Mouse (Mus musculus): ENCODE measurements at regions not wholly inside any gene's neighbourhood (a gene's known extent, or its start where the extent isn't known, plus 50 kb on each side); places are given as distances from the start of the nearest gene placed in this dataset.

DNA sequence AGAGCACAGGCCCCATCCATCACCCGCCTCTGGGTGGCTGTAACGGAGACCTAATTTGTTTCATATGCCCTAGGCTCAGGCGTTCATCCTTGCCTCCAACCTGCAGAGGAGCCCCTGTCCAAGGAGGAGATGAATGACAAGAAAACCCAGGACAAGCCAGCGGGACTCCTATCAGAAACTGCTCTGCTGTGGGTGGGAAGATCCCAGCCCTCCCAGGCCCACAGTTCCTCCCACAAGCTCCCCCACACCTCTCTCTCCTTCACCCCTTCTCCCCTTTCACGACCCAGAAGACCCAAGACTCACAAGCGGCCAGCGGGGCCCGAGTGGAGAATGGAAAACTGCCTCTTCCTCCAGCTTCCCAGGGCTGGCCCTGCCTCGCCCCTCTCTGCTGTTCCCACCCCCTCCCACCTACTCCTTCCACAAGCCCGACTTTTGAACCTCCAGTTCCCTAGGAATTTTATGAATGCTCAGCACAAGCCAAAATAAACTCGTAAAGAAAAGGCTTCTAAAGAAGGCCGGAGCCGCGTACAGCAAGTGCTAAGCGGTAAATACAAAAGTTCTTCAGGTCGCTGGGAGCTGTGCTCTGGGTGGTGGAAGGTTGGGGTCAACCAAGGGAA, 133.1 kb upstream of the Gm12830 start:
- WGBS = 23% methylated on average over 16 of the region's 16 CpGs
- Histone ChIP-seq H3K27ac (no peak overlapping the region), H3K4me3 (no peak overlapping the region)

DNA sequence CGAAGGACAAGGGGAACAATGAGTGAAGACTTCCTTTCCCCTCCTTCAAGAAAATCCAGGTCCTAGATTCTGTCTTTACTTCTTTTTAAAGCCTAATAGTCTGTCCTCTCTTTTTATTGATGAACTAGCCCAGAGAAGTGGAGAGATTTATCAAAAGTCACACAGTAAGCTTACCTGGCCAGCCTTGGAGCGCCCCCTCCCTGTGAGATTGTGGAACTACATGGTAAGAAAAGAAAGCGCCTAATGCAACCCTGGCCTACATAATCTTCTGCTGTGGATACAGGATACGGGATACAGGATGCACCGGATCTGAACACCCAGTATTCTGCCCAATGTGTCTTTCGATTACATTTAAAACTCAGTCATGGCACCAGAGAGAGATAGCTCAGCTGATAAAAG, 132.6 kb upstream of the Gm12830 start:
- H3K4me1 ChIP-seq = peaks cover 11% of the 10 kb centered on the region
- no peak overlapping the region for H3K27ac ChIP-seq
- H3K4me3 ChIP-seq = no peak overlapping the region
- no peaks in the 10 kb centered on the region for H3K36me3 ChIP-seq
- no peaks in the 10 kb centered on the region for H3K9me3 ChIP-seq
- peaks cover 54% of the 10 kb centered on the region for H3K27me3 ChIP-seq (ENCODE audit: insufficient read depth, poor library complexity, severe bottlenecking)
- DNase-seq (ENCODE audit: low spot score) = no peak
- WGBS = 60% methylated on average over 6 of the region's 6 CpGs

More for the DNA sequence above, 133.1 kb upstream of the Gm12830 start:
- peaks cover 11% of the 10 kb centered on the region for H3K4me1 ChIP-seq
- H3K9me3 ChIP-seq = no peaks in the 10 kb centered on the region
- peaks cover 54% of the 10 kb centered on the region for H3K27me3 ChIP-seq (ENCODE audit: insufficient read depth, poor library complexity, severe bottlenecking)
- DNase-seq (ENCODE audit: low spot score) = no peak
- H3K36me3 ChIP-seq = no peaks in the 10 kb centered on the region

DNA sequence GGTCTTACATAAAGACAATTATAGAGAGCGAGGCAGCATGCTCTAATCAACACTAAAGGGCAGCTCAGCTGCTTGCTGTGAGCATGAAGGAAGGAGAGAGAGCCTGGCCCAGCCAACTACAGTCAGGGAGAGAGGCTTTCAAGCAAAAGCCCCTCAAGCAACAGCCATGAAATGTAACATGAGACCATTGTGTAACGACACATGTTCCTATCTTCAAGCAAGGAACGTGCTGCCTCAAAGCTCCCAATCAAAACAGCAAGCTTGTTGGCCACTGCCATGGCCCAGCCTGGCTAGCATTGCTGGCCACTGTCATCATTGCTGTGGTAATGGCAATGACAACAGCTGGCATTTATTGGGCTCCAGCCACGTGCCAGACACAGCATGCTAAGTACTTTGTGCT, 115.9 kb upstream of the Gm12830 start:
- WGBS = 47% methylated on average over 4 of the region's 4 CpGs
- Histone ChIP-seq H3K4me3 (no peak overlapping the region), H3K27me3 (ENCODE audit: insufficient read depth, poor library complexity, severe bottlenecking) (peaks cover 22% of the 10 kb centered on the region), H3K27ac (no peak overlapping the region), H3K4me1 (no peaks in the 10 kb centered on the region), H3K36me3 (no peaks in the 10 kb centered on the region), H3K9me3 (no peaks in the 10 kb centered on the region)
- DNase-seq (ENCODE audit: low spot score) = no peak

DNA sequence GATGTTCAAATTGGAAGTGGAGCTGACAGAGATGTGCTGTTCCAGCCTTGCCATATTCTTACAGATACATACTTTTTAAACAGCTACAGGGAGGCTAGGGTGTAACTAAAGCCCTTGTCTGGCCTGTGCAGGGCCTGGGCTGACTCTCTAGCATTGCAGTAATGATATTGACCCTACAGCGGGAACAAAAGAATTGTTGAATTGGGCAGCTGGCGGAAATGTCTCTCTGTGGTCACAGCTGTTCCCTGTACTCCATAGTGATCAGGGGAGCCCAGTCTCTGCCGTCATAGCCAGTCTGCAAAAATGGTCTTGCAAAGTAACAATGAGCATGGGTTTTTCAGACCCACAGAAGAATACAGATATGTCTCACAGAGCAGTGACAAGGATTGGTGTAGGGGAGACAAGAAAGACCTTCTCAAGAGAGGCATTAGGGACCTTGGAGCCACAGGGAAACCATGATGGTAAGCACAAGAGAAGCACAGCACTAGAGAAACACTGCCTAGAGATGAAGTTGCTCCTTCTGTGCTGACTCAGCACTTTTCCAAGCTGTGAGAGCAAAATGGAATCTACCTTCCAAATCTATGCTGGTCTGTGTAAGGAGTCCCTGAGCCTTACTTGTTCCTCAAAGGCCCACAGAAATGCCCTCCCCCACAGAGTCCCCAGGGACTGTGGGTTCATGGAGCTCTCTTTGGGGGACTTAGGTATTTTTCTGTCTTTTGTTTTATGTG, 111.2 kb upstream of the Gm12830 start:
- Histone ChIP-seq H3K4me1 (0 out of 2 replicates have a peak, but pooled peaks cover 3% of the 10 kb centered on the region), H3K4me3 (no peak overlapping the region), H3K27ac (no peak overlapping the region), H3K27me3 (ENCODE audit: insufficient read depth, poor library complexity, severe bottlenecking) (peaks cover 18% of the 10 kb centered on the region), H3K36me3 (no peaks in the 10 kb centered on the region), H3K9me3 (no peaks in the 10 kb centered on the region)
- 84% methylated on average over 3 of the region's 3 CpGs for WGBS
- DNase-seq (ENCODE audit: low spot score) = no peak

DNA sequence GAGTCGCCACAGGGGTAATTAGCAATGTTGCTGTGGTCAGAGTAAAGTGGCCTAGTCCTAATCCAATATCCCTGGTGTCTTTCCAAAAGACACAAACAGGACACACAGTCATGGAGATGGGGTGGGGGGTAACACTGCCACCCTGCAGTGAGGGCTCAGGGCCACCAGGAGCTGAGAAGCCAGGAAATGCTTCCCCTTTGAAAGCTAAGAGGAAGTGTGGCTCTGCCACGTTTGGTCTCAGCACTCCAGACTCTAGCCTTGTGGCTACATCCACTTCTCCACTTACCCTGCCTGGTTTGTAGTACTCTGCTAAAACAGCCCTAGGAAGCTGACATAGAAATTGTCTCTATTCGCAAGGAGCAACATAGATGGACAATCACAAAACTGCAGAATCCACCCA, 110.4 kb upstream of the Gm12830 start:
- no peak for DNase-seq (ENCODE audit: low spot score)
- Histone ChIP-seq H3K36me3 (no peaks in the 10 kb centered on the region), H3K27ac (no peak overlapping the region), H3K4me3 (no peak overlapping the region), H3K27me3 (ENCODE audit: insufficient read depth, poor library complexity, severe bottlenecking) (peaks cover 19% of the 10 kb centered on the region), H3K4me1 (0 out of 2 replicates have a peak, but pooled peaks cover 3% of the 10 kb centered on the region), H3K9me3 (no peaks in the 10 kb centered on the region)
- WGBS = 64% methylated on average over 3 of the region's 3 CpGs

DNA sequence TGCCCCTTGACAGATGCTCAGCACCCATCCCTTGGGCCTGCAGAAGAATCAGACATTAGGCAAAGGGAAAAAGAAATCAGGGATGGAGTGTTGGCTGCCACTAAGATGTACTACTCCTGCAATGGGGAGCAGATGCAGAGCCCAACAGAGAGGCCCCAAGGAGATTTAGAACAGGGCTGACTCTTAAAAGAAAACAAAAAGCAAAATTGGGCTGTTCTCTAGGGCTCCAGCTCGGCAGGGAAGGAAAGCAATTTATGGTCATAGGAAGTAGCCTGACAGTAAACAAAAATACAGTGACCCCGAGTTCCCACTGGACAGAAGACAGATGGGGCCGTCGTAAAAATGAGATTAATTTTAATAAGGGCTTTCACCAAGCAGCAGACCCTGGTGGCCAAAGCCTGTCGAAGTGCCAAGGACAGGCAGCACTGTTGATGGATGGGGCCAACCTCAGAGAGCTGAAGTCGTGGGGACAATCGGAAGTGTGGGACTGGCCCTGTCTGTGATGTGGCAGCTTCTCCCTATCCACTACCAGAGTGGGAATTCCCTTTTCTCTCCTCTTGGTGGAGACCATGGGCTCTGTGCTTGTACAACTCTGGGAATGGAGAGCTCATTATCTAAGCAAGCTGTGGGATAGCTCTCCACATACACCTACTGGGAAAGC, 109.4 kb upstream of the Gm12830 start:
- no peak overlapping the region for H3K4me3 ChIP-seq
- DNase-seq (ENCODE audit: low spot score) = no peak
- no peak overlapping the region for H3K27ac ChIP-seq
- peaks cover 19% of the 10 kb centered on the region for H3K27me3 ChIP-seq (ENCODE audit: insufficient read depth, poor library complexity, severe bottlenecking)
- no peaks in the 10 kb centered on the region for H3K9me3 ChIP-seq
- H3K36me3 ChIP-seq = no peaks in the 10 kb centered on the region
- 0 out of 2 replicates have a peak, but pooled peaks cover 3% of the 10 kb centered on the region for H3K4me1 ChIP-seq
- 52% methylated on average over 7 of the region's 7 CpGs for WGBS

DNA sequence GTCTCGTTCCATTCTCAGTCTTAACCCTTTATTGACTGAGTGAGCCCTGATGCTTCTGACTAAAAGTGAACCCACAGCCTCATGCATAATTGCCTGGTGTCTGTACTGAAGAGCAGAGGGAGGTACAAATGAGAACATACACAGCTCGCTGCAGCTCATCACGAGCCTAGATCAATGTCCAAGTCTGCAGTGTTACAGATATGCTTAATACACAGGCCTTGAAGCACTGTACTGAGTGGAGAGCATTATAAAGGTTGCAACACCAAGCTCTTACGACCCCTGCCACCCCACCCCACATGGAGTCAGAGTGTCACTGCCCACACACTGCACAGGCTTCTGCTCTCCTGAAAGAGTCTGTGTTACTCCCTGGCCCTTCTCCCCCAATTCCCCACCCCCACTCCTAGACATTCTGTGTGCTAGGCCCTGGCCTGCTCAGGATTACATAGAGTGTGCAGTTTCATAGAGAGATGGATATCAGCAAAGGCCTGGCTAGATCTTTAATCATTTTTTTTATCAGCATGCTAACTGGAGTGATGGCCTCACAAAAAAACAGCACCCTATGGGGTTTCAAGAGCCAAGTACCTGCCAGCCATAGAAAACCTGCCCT, 108.5 kb upstream of the Gm12830 start:
- H3K36me3 ChIP-seq = no peaks in the 10 kb centered on the region
- H3K4me3 ChIP-seq = no peak overlapping the region
- H3K27me3 ChIP-seq (ENCODE audit: insufficient read depth, poor library complexity, severe bottlenecking) = peaks cover 19% of the 10 kb centered on the region
- H3K9me3 ChIP-seq = peaks cover 5% of the 10 kb centered on the region; the same call in 1 of the 2 replicates
- 62% methylated on average over 4 of the region's 4 CpGs for WGBS
- H3K4me1 ChIP-seq = 0 out of 2 replicates have a peak, but pooled peaks cover 3% of the 10 kb centered on the region
- no peak overlapping the region for H3K27ac ChIP-seq
- DNase-seq (ENCODE audit: low spot score) = no peak

DNA sequence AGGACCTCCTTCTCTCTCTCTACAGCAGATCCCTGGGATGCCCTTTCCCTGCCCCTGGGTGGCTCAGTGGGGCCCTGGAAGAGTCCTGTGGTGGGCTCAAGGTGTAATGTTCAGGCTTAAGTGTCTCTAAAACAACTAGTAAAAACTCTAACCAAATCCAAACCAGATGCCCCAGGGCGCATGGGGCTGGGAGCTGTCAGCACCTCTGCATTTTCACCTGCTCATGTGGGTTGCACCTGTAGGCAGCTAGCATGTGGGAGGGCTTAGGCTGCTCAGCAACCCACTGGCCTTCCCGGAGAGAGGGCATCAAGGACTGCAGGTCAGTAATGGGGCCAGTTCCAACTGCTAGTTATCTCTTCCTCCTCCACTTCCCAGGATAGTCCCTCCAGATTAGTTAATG, 104.8 kb upstream of the Gm12830 start:
- no peak for DNase-seq (ENCODE audit: low spot score)
- peaks cover 9% of the 10 kb centered on the region; the same call in 1 of the 2 replicates for H3K27me3 ChIP-seq (ENCODE audit: insufficient read depth, poor library complexity, severe bottlenecking)
- no peak overlapping the region for H3K27ac ChIP-seq
- 75% methylated on average over 2 of the region's 2 CpGs for WGBS
- H3K4me3 ChIP-seq = no peak overlapping the region
- peaks cover 7% of the 10 kb centered on the region; the same call in 1 of the 2 replicates for H3K9me3 ChIP-seq
- H3K36me3 ChIP-seq = no peaks in the 10 kb centered on the region
- H3K4me1 ChIP-seq = 0 out of 2 replicates have a peak, but pooled peaks cover 6% of the 10 kb centered on the region

DNA sequence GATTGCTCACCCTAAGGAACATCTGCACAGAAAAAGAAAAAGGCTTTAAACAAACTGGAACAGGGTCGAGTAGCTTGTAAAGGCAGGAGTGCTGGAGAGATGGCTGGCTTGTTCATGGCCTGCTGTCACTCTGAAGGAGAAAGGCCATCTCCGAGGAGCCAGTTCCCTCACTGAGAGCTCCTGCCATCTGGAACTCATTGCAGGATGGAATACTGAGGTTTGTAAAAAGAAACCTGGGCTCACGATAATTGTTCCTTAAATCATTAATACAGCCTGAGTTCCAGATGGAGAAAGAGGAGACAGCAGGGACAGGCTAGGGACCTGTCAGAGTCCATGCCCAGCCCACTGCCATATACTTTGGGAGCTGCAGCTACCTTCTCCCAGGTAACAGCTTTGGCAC, 100.8 kb upstream of the Gm12830 start:
- no peak for DNase-seq (ENCODE audit: low spot score)
- peaks cover 7% of the 10 kb centered on the region; the same call in 1 of the 2 replicates for H3K9me3 ChIP-seq
- H3K27ac ChIP-seq = no peak overlapping the region
- WGBS = 70% methylated on average over 3 of the region's 3 CpGs
- H3K4me3 ChIP-seq = no peak overlapping the region
- 0 out of 2 replicates have a peak, but pooled peaks cover 3% of the 10 kb centered on the region for H3K4me1 ChIP-seq
- peaks cover 17% of the 10 kb centered on the region for H3K27me3 ChIP-seq (ENCODE audit: insufficient read depth, poor library complexity, severe bottlenecking)
- no peaks in the 10 kb centered on the region for H3K36me3 ChIP-seq

DNA sequence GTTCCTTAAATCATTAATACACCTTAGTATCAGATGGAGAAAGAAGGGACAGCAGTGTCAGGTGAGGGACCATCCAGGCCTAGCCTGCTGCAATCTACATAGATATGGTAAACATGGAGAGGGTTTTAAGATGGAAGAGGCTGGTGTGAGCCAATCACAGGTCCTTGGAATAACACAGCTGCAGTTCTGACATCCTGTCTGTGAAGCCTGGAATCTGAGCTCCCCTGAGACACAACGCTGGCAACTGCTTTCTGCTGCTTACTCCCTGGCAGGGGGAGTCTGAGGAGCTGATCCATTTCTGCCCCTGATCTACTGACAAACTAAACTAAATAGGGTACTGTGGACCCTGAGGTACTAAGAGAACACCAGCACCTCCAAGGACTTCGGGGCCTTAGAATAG, 100.1 kb upstream of the Gm12830 start:
- no peak overlapping the region for H3K27ac ChIP-seq
- WGBS = 64% methylated on average over 2 of the region's 2 CpGs
- H3K9me3 ChIP-seq = peaks cover 7% of the 10 kb centered on the region; the same call in 1 of the 2 replicates
- DNase-seq (ENCODE audit: low spot score) = no peak
- 0 out of 2 replicates have a peak, but pooled peaks cover 3% of the 10 kb centered on the region for H3K4me1 ChIP-seq
- no peaks in the 10 kb centered on the region for H3K36me3 ChIP-seq
- H3K4me3 ChIP-seq = no peak overlapping the region
- H3K27me3 ChIP-seq (ENCODE audit: insufficient read depth, poor library complexity, severe bottlenecking) = peaks cover 17% of the 10 kb centered on the region

DNA sequence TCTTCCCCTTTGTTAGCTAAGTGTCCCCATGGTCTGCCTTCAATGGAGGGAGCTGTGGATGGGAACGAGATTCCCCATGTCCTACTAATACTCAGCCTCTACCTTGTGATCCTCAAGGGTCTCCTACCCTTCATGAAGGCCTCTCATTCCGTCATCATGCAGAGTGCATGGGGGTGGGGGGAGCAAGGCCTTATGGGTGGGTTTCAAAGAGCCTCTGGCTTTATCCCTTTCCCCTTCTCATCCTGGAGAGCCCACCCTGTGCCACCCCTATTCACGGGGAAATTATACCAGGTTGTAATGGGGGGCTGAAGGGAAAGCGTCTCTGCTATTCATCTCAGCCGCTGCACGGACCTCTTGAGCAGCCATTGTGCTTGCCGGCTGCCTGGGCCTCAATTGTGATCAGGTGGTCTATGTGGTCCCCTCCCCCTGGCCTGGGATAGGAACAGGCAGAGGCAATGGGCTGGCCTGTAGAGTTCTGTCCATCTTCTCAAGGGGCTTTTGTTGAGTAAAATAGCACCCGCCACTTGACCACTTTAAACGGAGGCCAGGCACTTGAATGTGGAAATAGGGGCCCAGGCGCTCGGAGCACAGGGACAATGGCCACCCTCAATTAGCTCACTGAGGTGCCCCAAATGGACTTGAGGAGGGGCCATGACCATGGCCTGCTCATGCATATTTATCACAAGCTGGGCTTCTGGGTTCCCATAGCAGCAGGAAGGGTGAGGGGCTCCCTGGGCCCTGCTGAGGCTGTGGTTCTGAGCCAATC, 93.1 kb upstream of the Gm12830 start:
- Histone ChIP-seq H3K4me1 (no peaks in the 10 kb centered on the region), H3K27ac (no peak overlapping the region), H3K27me3 (ENCODE audit: insufficient read depth, poor library complexity, severe bottlenecking) (peaks cover 5% of the 10 kb centered on the region; the same call in 1 of the 2 replicates), H3K36me3 (no peaks in the 10 kb centered on the region), H3K9me3 (no peaks in the 10 kb centered on the region), H3K4me3 (no peak overlapping the region)
- no peak for DNase-seq (ENCODE audit: low spot score)
- WGBS = 79% methylated on average over 11 of the region's 11 CpGs

DNA sequence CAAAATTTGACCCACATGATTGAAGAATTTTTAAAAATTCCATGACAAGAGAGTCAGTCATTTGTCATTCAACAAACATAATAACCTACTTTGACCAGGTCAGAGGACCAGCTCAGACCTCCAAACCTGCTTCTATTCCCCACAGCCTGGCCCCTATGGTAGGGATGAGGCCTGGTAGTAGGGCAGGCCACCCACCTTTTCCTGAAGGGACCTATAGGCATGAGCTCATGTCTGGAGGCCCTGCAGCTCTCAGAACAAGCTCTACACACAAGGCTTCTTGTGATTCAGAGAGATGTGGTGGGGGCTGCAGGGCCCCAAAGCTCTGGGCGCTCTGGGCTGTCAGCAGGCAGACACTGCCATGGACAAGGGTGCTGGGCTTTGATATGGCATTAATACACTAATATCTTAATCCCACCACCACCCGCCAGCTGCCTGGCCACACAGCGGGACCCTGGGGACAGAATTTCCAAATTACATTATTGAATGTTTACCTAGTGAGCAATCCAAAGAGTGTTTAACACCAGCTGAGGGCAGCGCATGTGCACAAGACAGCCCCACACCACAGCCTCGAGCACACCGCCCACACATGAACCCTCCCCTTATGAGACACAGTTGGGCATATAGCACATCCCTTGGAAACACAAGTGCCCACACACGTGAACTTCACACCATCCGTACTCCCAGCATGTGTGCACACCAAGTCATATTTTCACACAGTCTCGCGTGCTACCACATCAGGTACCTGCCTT, 88.1 kb upstream of the Gm12830 start:
- no peak overlapping the region for H3K4me3 ChIP-seq
- no peaks in the 10 kb centered on the region; the same call in 1 of the 2 replicates for H3K27me3 ChIP-seq (ENCODE audit: insufficient read depth, poor library complexity, severe bottlenecking)
- no peaks in the 10 kb centered on the region for H3K36me3 ChIP-seq
- H3K27ac ChIP-seq = no peak overlapping the region
- H3K9me3 ChIP-seq = no peaks in the 10 kb centered on the region
- 85% methylated on average over 10 of the region's 10 CpGs for WGBS
- no peaks in the 10 kb centered on the region for H3K4me1 ChIP-seq
- no peak for DNase-seq (ENCODE audit: low spot score)
